Mouse (Mus musculus): ENCODE results near the gene Gm21969. TPM values are rescaled to one million over a fixed set of nuclear protein-coding genes. Genes with fewer than 3 reads are reported as not detected.

Gene Gm21969
- polyA plus RNA-seq, 1 experiment = 0.01 TPM

DNA sequence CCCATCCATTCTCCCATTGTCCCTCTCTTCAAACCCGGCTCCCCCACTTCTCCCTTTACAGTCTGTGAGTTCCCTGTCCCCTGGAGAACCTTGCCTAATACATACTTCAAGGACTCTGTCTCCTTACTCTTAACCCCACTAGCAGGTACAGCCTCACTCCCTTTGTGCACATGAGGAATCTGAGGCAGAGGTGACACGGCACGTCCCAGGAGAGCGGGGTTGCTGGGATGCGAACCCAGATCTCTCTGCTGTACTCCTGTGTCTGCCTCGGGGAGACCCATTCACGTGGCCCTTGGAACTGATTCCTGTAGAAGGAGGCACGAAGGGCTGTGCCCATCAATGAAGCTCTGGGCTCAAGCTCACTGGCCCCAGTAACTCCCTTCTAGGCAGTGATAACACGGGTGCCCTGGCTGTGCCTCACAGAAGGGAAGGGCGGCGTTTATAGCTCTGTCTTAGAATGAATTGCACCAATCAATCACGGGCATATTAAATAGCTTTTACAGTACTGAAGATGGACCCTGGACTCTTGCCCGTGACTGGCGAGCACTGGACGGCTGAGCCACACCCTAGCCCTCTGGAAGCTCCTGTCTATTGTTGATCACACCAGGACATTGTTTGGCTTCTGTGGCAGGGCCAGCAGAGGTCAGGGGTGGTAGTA is 47.2 kb downstream of the Gm21969 start:
- Histone ChIP-seq H3K79me2 (ENCODE audit: control insufficient read depth, insufficient read depth) (no peaks in the 10 kb centered on the region), H3K79me3 (ENCODE audit: low read depth) (no peaks in the 10 kb centered on the region), H3K27me3 (ENCODE audit: control insufficient read depth, insufficient read depth, insufficient read length) (no peaks in the 10 kb centered on the region), H3ac (ENCODE audit: control insufficient read depth, insufficient read length, low read depth) (no peak overlapping the region), H3K4me3 (ENCODE audit: insufficient read depth, poor library complexity, severe bottlenecking) (no peak overlapping the region), H3K36me3 (ENCODE audit: control insufficient read depth, insufficient read depth) (no peaks in the 10 kb centered on the region)
- no peak for TF ChIP-seq FOSL1 (IDR thresholded peaks at IDR 0.05; ENCODE audit: insufficient read depth, low read length, poor library complexity, severe bottlenecking)
- no peak for TF ChIP-seq USF1 (IDR thresholded peaks at IDR 0.05; ENCODE audit: low read depth)
- no peak for TF ChIP-seq MAX (IDR thresholded peaks at IDR 0.05)
- TF ChIP-seq CTCF (IDR thresholded peaks at IDR 0.05; ENCODE audit: control insufficient read depth, insufficient read depth, insufficient read length) = no peak
- TF ChIP-seq MYOD1 (IDR thresholded peaks at IDR 0.05; ENCODE audit: control insufficient read depth, insufficient read length, low read depth) = no peak
- no peak for TF ChIP-seq MYOG (IDR thresholded peaks at IDR 0.05; ENCODE audit: control insufficient read depth, extremely low read depth, insufficient read length)
- TF ChIP-seq CEBPB (IDR thresholded peaks at IDR 0.05; ENCODE audit: low read depth) = no peak

DNA sequence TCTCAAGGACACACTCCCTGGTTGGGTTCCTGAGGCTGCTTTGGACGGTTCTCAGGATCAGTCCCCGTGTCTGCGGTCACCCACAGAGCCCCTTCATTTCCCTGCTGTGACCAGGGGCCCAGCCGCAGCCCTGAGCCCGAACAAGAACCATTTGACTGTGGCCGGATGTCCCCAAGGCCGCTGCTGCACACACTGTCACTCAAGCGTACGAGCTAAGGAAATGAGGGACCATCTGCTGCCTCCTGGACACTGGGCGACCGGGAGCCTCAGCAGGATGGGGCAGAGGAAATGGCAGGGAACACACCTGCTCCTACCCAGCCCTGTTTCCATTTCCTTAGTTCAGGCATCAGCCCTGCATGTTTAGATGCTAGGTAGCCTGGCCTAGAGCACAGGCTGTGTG is 47.9 kb downstream of the Gm21969 start:
- H3K4me3 ChIP-seq (ENCODE audit: insufficient read depth, poor library complexity, severe bottlenecking) = no peak overlapping the region
- H3K27me3 ChIP-seq (ENCODE audit: control insufficient read depth, insufficient read depth, insufficient read length) = no peaks in the 10 kb centered on the region
- no peaks in the 10 kb centered on the region for H3K36me3 ChIP-seq (ENCODE audit: control insufficient read depth, insufficient read depth)
- no peaks in the 10 kb centered on the region for H3K79me3 ChIP-seq (ENCODE audit: low read depth)
- no peak overlapping the region for H3ac ChIP-seq (ENCODE audit: control insufficient read depth, insufficient read length, low read depth)
- H3K79me2 ChIP-seq (ENCODE audit: control insufficient read depth, insufficient read depth) = no peaks in the 10 kb centered on the region
- TF ChIP-seq MAX (IDR thresholded peaks at IDR 0.05) = no peak
- TF ChIP-seq USF1 (IDR thresholded peaks at IDR 0.05; ENCODE audit: low read depth) = no peak
- no peak for TF ChIP-seq MYOG (IDR thresholded peaks at IDR 0.05; ENCODE audit: control insufficient read depth, extremely low read depth, insufficient read length)
- TF ChIP-seq FOSL1 (IDR thresholded peaks at IDR 0.05; ENCODE audit: insufficient read depth, low read length, poor library complexity, severe bottlenecking) = no peak
- no peak for TF ChIP-seq MYOD1 (IDR thresholded peaks at IDR 0.05; ENCODE audit: control insufficient read depth, insufficient read length, low read depth)
- no peak for TF ChIP-seq CTCF (IDR thresholded peaks at IDR 0.05; ENCODE audit: control insufficient read depth, insufficient read depth, insufficient read length)
- no peak for TF ChIP-seq CEBPB (IDR thresholded peaks at IDR 0.05; ENCODE audit: low read depth)

DNA sequence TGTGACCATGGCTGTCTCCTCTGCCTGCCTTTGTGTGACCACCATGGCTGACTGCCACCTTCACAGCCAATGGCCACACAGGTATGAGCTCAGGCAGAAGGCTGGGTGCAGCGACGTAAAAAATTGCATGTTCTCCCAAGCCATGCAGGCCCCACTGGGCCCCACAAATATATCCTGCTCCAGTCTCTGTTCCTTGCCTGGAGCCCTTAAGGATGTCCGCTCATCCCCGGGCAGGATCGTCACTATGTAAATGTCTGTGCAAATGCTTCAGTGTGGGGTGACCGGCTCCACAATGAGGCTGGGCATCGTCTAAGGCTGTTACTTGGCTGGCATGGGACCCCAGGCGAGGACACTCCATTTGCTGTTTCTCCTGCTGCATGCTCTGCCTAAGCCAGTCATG is 50.3 kb downstream of the Gm21969 start, which contains the start of gene Tas1r2:
Tas1r2 (plus strand) TSS at position 301 of the 400 bp plus-strand sequence.
- Histone ChIP-seq H3K79me3 (ENCODE audit: low read depth) (no peaks in the 10 kb centered on the region), H3K27me3 (ENCODE audit: control insufficient read depth, insufficient read depth, insufficient read length) (no peaks in the 10 kb centered on the region), H3ac (ENCODE audit: control insufficient read depth, insufficient read length, low read depth) (no peak within 1 kb of the TSS), H3K36me3 (ENCODE audit: control insufficient read depth, insufficient read depth) (no peaks in the 10 kb centered on the region), H3K79me2 (ENCODE audit: control insufficient read depth, insufficient read depth) (no peaks in the 10 kb centered on the region), H3K4me3 (ENCODE audit: insufficient read depth, poor library complexity, severe bottlenecking) (no peak within 1 kb of the TSS)
- TF ChIP-seq USF1 (IDR thresholded peaks at IDR 0.05; ENCODE audit: low read depth) (no peak), MYOD1 (IDR thresholded peaks at IDR 0.05; ENCODE audit: control insufficient read depth, insufficient read length, low read depth) (no peak), CEBPB (IDR thresholded peaks at IDR 0.05; ENCODE audit: low read depth) (no peak), FOSL1 (IDR thresholded peaks at IDR 0.05; ENCODE audit: insufficient read depth, low read length, poor library complexity, severe bottlenecking) (no peak), MAX (IDR thresholded peaks at IDR 0.05) (no peak), MYOG (IDR thresholded peaks at IDR 0.05; ENCODE audit: control insufficient read depth, extremely low read depth, insufficient read length) (no peak), CTCF (IDR thresholded peaks at IDR 0.05; ENCODE audit: control insufficient read depth, insufficient read depth, insufficient read length) (no peak)

DNA sequence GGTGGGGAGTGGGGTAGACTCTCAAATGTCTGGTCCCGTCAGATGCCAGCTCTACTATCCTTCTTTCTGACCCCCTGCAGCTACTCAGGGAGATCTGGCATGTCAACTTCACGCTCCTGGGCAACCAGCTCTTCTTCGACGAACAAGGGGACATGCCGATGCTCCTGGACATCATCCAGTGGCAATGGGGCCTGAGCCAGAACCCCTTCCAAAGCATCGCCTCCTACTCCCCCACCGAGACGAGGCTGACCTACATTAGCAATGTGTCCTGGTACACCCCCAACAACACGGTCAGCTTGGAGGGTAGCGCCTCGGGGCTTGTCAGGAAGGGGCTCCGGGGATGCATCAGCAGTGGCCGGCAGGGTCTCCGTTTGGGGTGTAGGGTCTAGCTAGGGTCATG is 58.9 kb downstream of the Gm21969 start:
- no peaks in the 10 kb centered on the region for H3K79me3 ChIP-seq (ENCODE audit: low read depth)

DNA sequence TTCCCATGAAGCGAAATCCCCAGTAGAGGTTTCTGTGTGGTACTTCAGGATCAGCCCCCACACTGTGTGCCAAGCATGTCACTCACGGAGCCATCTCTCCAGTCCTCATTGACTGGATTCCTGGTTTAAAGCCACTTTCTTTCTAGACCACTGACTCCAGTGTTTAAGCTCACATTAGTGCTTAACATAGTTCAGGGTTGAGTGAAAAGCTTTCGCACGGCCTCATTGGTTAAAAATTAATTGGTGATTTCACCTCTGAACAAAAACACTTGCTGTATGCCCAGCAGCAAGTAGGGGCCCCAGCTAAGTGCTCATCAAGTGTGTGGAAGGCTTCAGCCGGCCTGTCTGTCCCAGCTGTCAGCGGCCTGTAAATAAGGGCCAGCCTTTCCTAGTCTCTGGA is 64.6 kb downstream of the Gm21969 start:
- H3K79me2 ChIP-seq (ENCODE audit: control insufficient read depth, insufficient read depth) = no peaks in the 10 kb centered on the region
- TF ChIP-seq USF1 (IDR thresholded peaks at IDR 0.05; ENCODE audit: low read depth) (no peak), CTCF (IDR thresholded peaks at IDR 0.05; ENCODE audit: control insufficient read depth, insufficient read depth, insufficient read length) (no peak), MYOG (IDR thresholded peaks at IDR 0.05; ENCODE audit: control insufficient read depth, extremely low read depth, insufficient read length) (no peak), MYOD1 (IDR thresholded peaks at IDR 0.05; ENCODE audit: control insufficient read depth, insufficient read length, low read depth) (no peak), MAX (IDR thresholded peaks at IDR 0.05) (no peak), CEBPB (IDR thresholded peaks at IDR 0.05; ENCODE audit: low read depth) (no peak), FOSL1 (IDR thresholded peaks at IDR 0.05; ENCODE audit: insufficient read depth, low read length, poor library complexity, severe bottlenecking) (no peak)
- H3K27me3 ChIP-seq (ENCODE audit: control insufficient read depth, insufficient read depth, insufficient read length) = no peaks in the 10 kb centered on the region
- H3K36me3 ChIP-seq (ENCODE audit: control insufficient read depth, insufficient read depth) = no peaks in the 10 kb centered on the region
- H3K79me3 ChIP-seq (ENCODE audit: low read depth) = no peaks in the 10 kb centered on the region
- no peak overlapping the region for H3K4me3 ChIP-seq (ENCODE audit: insufficient read depth, poor library complexity, severe bottlenecking)
- H3ac ChIP-seq (ENCODE audit: control insufficient read depth, insufficient read length, low read depth) = no peak overlapping the region

More for the DNA sequence above, 58.9 kb downstream of the Gm21969 start:
- Histone ChIP-seq H3K4me3 (ENCODE audit: insufficient read depth, poor library complexity, severe bottlenecking) (no peak overlapping the region), H3K79me2 (ENCODE audit: control insufficient read depth, insufficient read depth) (no peaks in the 10 kb centered on the region), H3ac (ENCODE audit: control insufficient read depth, insufficient read length, low read depth) (no peak overlapping the region), H3K36me3 (ENCODE audit: control insufficient read depth, insufficient read depth) (no peaks in the 10 kb centered on the region), H3K27me3 (ENCODE audit: control insufficient read depth, insufficient read depth, insufficient read length) (no peaks in the 10 kb centered on the region)
- TF ChIP-seq CTCF (IDR thresholded peaks at IDR 0.05; ENCODE audit: control insufficient read depth, insufficient read depth, insufficient read length) = no peak
- TF ChIP-seq MYOG (IDR thresholded peaks at IDR 0.05; ENCODE audit: control insufficient read depth, extremely low read depth, insufficient read length) = no peak

DNA sequence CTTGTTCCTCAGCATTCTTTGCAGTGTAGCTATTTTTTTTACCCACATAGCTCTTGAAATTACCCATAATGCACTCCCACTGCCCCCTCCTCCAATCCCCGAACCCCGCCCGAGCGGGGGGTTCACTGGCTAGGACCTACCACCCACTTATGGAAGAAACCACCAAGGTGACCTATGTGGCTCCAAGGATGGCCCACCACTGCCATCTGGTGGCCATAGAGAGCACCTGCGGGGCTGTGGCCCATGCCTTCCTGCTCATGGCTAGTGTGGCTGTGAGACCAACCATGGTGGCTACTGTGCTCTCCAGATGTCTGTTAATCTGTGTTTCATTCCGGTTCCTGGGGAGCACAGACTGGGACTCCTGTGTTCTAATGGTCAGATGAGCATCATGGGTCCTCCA is 66.9 kb downstream of the Gm21969 start:
- Histone ChIP-seq H3K27me3 (ENCODE audit: control insufficient read depth, insufficient read depth, insufficient read length) (no peaks in the 10 kb centered on the region), H3K4me3 (ENCODE audit: insufficient read depth, poor library complexity, severe bottlenecking) (no peak overlapping the region), H3K79me2 (ENCODE audit: control insufficient read depth, insufficient read depth) (no peaks in the 10 kb centered on the region), H3ac (ENCODE audit: control insufficient read depth, insufficient read length, low read depth) (no peak overlapping the region), H3K79me3 (ENCODE audit: low read depth) (no peaks in the 10 kb centered on the region), H3K36me3 (ENCODE audit: control insufficient read depth, insufficient read depth) (no peaks in the 10 kb centered on the region)
- TF ChIP-seq CEBPB (IDR thresholded peaks at IDR 0.05; ENCODE audit: low read depth) = no peak
- no peak for TF ChIP-seq MYOG (IDR thresholded peaks at IDR 0.05; ENCODE audit: control insufficient read depth, extremely low read depth, insufficient read length)
- no peak for TF ChIP-seq USF1 (IDR thresholded peaks at IDR 0.05; ENCODE audit: low read depth)
- TF ChIP-seq MAX (IDR thresholded peaks at IDR 0.05) = no peak
- no peak for TF ChIP-seq FOSL1 (IDR thresholded peaks at IDR 0.05; ENCODE audit: insufficient read depth, low read length, poor library complexity, severe bottlenecking)
- TF ChIP-seq CTCF (IDR thresholded peaks at IDR 0.05; ENCODE audit: control insufficient read depth, insufficient read depth, insufficient read length) = peak; percentile 97
- TF ChIP-seq MYOD1 (IDR thresholded peaks at IDR 0.05; ENCODE audit: control insufficient read depth, insufficient read length, low read depth) = no peak

Measured in C2C12 (cell line).